Mouse (Mus musculus) spleen, adult 2 months (tissue): ENCODE results near the gene Mrpl38. TPM values are rescaled to one million over a fixed set of nuclear protein-coding genes. Genes with fewer than 3 reads are reported as not detected.

Source experiments
- DNase-seq, 2 experiments: peaks; one replicate each; pipeline versions ENCODE4 v3.0.0 to v3.0.0-alpha.2; 2012 to 2021; ENCODE audit warnings: low spot score in 2 of 2, low read depth in 1 of 2
- H3K27ac ChIP-seq: fragments of 200-500 bp; 2 replicates; pipeline ENCODE4 v1.5.1; 2012; ENCODE audit warnings: low read length, inconsistent platforms; ENCODE audit not compliant: insufficient read depth
- H3K27me3 ChIP-seq: fragments of 200-500 bp; 2 replicates; pipeline ENCODE4 v1.6.1; 2012; ENCODE audit warnings: mild to moderate bottlenecking, moderate library complexity, low read length, inconsistent platforms; ENCODE audit not compliant: control insufficient read depth, insufficient read depth
- H3K36me3 ChIP-seq: fragments of 200-500 bp; 2 replicates; pipeline ENCODE4 v1.6.1; 2012; ENCODE audit warnings: mild to moderate bottlenecking, low read length, inconsistent platforms; ENCODE audit not compliant: control insufficient read depth, insufficient read depth
- H3K4me1 ChIP-seq: fragments of 200-500 bp; 2 replicates; pipeline ENCODE4 v1.6.1; 2011; ENCODE audit warnings: inconsistent platforms; ENCODE audit not compliant: control insufficient read depth, insufficient read depth, insufficient read length
- H3K4me3 ChIP-seq: fragments of 200-500 bp; 2 replicates; pipeline ENCODE4 v1.5.1; 2011; ENCODE audit warnings: mild to moderate bottlenecking, inconsistent platforms; ENCODE audit not compliant: insufficient read depth, insufficient read length; ENCODE audit errors: extremely low read depth
- CTCF ChIP-seq: fragments of 200-500 bp; IDR thresholded peaks from 2 replicates; pipeline ENCODE4 v1.5.1; 2011; ENCODE audit warnings: mild to moderate bottlenecking, inconsistent platforms; ENCODE audit not compliant: insufficient read depth, insufficient read length, insufficient replicate concordance; ENCODE audit errors: extremely low read depth
- POLR2A ChIP-seq: fragments of 200-500 bp; IDR thresholded peaks from 2 replicates; pipeline ENCODE4 v1.6.1; 2011; ENCODE audit warnings: low read depth, low read length, inconsistent platforms
- WGBS: fragments of 180-500 bp; shearing (Covaris S2); methylation state at CpG from one replicate; pipeline ENCODE4 v1.1.7; 2018; 5-methylcytosine and 5-hydroxymethylcytosine counted together
- polyA plus RNA-seq: library from polyadenylated mRNA; depleted of rRNA; stranded (reverse); fragments of >200 nt; gene quantifications from 2 replicates; pipeline ENCODE4 v1.2.3, GENCODE M21; 2012

Mrpl38 gene
- polyA plus RNA-seq, 1 experiment, result 37.3 TPM

- Histone ChIP-seq H3K36me3 (no peaks in the 10 kb centered on the region), H3K27ac (peak overlapping the region; percentile 72), H3K4me1 (peaks cover 10% of the 10 kb centered on the region), H3K4me3 (peak overlapping the region; percentile 46; the same call in 1 of the 2 replicates), H3K27me3 (peaks cover 9% of the 10 kb centered on the region)
- 21% methylated on average over 10 of the region's 10 CpGs for WGBS
- no peak for DNase-seq
- no peak for TF ChIP-seq POLR2A
- TF ChIP-seq CTCF, result no peak
These were observed 28.1 kb downstream of the Mrpl38 start for GRCm38 (mm10) chr11:116110540-116110939.

DNA sequence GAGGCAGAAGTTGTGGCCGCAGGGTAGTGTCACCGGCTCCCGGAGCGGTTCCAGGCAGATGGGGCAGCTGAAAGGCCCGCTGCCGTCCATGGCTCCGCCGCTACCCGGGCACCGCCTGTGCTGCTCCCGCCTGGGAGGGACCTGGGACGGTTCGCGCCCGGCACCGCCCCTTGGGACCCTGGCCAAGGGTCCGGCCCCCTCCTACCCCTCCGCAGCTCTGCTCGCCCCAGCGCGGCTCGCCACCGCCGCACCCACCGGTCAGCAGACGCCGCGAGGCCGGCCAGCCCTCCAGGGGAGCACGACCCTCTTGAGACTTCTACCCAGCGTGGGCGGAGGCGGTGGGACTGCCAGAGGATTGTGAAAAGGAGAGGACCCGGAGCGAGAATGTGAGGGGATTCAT is 28.5 kb downstream of the Mrpl38 start:
- TF ChIP-seq CTCF (no peak), POLR2A (no peak)
- no peak for DNase-seq
- no peaks in the 10 kb centered on the region for H3K36me3 ChIP-seq
- peak overlapping the region; percentile 72 for H3K27ac ChIP-seq
- peak overlapping the region; percentile 55 for H3K4me3 ChIP-seq
- H3K4me1 ChIP-seq, result peaks cover 10% of the 10 kb centered on the region
- WGBS, result 4% methylated on average over 29 of the region's 35 CpGs
- peaks cover 9% of the 10 kb centered on the region for H3K27me3 ChIP-seq

- Histone ChIP-seq H3K27me3 (peaks cover 9% of the 10 kb centered on the region), H3K36me3 (no peaks in the 10 kb centered on the region), H3K4me3 (peak overlapping the region; percentile 55), H3K27ac (peak overlapping the region; percentile 71), H3K4me1 (peaks cover 10% of the 10 kb centered on the region)
- TF ChIP-seq CTCF, result no peak
- no peak for TF ChIP-seq POLR2A
- WGBS, result 1% methylated on average over 61 of the region's 70 CpGs
- no peak for DNase-seq
These were observed 29.1 kb downstream of the Mrpl38 start for GRCm38 (mm10) chr11:116109441-116110081.

- Histone ChIP-seq H3K27me3 (peaks cover 9% of the 10 kb centered on the region), H3K36me3 (no peaks in the 10 kb centered on the region), H3K27ac (peak overlapping the region; percentile 10; the same call in 1 of the 2 replicates), H3K4me1 (peaks cover 10% of the 10 kb centered on the region), H3K4me3 (peak overlapping the region; percentile 55; the same call in 1 of the 2 replicates)
- 52% methylated on average over 23 of the region's 23 CpGs for WGBS
- no peak for TF ChIP-seq POLR2A
- no peak for TF ChIP-seq CTCF
- DNase-seq, result no peak
These were observed 30.1 kb downstream of the Mrpl38 start for GRCm38 (mm10) chr11:116108464-116109137.

DNA sequence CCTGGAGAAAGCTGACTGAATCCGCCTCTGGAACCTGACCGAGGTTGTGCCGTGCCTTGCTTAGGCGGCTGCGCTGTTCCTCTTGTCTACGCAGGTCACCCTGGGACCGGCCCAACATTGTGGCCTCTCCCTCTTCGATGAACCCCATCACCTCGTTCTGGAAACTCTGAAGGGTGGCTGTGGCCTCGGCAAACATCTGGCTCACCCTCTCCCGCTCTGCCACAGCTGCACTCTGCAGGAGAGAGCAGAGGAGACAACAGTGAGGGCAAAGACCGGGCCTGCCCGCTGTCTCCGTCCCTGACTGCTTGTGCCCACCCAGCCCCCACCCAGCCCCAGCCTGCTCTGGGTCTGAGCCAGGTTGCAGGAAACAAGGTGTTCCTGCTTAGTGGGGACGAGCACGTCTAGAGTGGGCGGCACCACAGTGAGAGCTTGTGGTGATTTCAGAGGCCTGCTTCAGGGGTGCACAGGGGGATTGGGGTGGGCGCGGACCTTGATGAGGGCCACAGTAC is 30.8 kb downstream of the Mrpl38 start:
- Histone ChIP-seq H3K4me1 (peaks cover 10% of the 10 kb centered on the region), H3K27me3 (peaks cover 9% of the 10 kb centered on the region), H3K36me3 (no peaks in the 10 kb centered on the region), H3K27ac (no peak overlapping the region; the same call in 1 of the 2 replicates), H3K4me3 (no peak overlapping the region)
- DNase-seq, result no peak
- 81% methylated on average over 19 of the region's 19 CpGs for WGBS
- TF ChIP-seq POLR2A (no peak), CTCF (no peak)

DNA sequence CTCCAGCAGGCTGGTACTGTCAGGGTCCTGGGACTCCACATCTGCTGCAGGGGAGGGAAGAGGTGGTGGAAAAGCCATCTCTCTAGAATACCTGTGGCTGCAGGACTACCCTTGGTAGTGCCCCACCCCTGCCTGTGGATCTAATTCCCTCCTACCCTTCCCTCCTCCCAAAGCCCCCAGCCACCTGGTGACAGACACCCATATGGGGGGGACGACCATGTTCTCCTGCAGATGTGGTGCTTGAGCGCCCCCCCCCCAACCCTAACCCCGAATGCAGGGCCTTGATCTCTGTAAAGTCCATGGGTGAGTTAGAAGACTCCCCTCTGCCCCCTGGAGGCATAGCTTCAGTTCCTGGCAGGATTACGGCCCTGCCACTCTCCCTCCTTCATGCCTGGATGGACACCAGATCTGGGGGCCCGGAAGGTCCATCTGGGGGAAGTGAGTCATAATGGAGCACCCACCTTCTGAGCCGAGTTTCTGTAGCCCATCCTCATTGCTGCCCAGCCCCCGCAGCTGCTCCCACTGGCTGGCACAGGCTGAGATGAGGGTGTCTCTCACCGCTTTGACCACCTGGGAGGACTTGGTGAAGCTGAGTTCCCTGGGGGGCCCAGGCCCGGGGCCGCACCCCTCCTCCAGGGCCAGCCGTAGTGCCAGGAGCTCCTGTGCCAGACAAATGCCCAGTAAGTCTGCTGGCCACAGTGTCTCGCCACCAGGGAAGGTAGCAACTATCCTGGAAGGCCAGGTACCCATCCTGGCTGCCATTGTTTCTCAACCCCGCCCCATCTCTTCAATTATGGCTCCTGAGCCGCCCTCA is 31.5 kb downstream of the Mrpl38 start:
- no peaks in the 10 kb centered on the region for H3K36me3 ChIP-seq
- TF ChIP-seq CTCF (no peak), POLR2A (no peak)
- peaks cover 9% of the 10 kb centered on the region for H3K27me3 ChIP-seq
- DNase-seq, result no peak
- H3K27ac ChIP-seq, result no peak overlapping the region
- WGBS, result 65% methylated on average over 14 of the region's 14 CpGs
- H3K4me1 ChIP-seq, result peaks cover 10% of the 10 kb centered on the region
- H3K4me3 ChIP-seq, result no peak overlapping the region
